Mouse (Mus musculus): ENCODE results near the gene Trpm5. TPM values are rescaled to one million over a fixed set of nuclear protein-coding genes. Genes with fewer than 3 reads are reported as not detected.

Gene Trpm5
- polyA plus RNA-seq, 1 experiment from 2014 or later = 1.3 TPM

DNA sequence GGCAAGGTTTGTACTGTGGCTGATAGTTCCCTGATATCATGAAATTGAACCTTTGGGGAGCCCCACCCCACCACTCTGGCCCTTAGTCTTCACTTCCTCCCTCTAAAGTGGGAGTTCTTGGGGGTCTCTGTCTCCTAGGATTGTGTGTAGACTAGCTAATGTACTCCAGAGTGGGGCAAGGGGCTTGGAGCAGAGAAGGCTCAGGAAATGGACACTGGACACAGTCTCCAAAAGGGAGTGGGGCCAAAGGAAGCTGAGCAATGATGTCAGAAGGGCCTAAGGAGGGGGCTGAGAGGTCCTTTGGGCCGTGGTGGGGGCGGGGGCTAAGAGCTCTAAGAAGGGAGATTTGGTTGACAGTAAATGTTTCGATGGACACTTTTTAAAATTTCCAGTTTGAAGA is 39.4 kb downstream of the Trpm5 start:
- 74% methylated on average over 3 of the region's 3 CpGs for WGBS
- H3K36me3 ChIP-seq (ENCODE audit: control insufficient read depth, insufficient read depth) = no peaks in the 10 kb centered on the region; the same call in 1 of the 2 replicates
- no peak for ATAC-seq
- peaks cover 23% of the 10 kb centered on the region for H3K4me1 ChIP-seq (replicated peaks; ENCODE audit: control insufficient read depth, insufficient read depth, low read length)
- peak overlapping the region; percentile 78; the same call in 1 of the 2 replicates for H3K9ac ChIP-seq (ENCODE audit: low read depth, low read length)
- peak overlapping the region; percentile 95 for H3K4me2 ChIP-seq (replicated peaks; ENCODE audit: low read depth)
- no peak for TF ChIP-seq CTCF (IDR thresholded peaks at IDR 0.05; ENCODE audit: low read depth)
- no peak overlapping the region for H3K27ac ChIP-seq (ENCODE audit: low read depth, low read length)
- no peaks in the 10 kb centered on the region for H3K9me3 ChIP-seq (ENCODE audit: control insufficient read depth)
- H3K4me3 ChIP-seq (ENCODE audit: low read depth, low read length) = no peak overlapping the region
- H3K27me3 ChIP-seq (replicated peaks; ENCODE audit: control insufficient read depth, insufficient read depth, low read length) = no peaks in the 10 kb centered on the region

GRCm38 (mm10) chr7:143054612-143054965 is 39.9 kb downstream of the Trpm5 start:
- H3K27ac ChIP-seq (ENCODE audit: low read depth, low read length) = no peak overlapping the region
- no peaks in the 10 kb centered on the region; the same call in 1 of the 2 replicates for H3K36me3 ChIP-seq (ENCODE audit: control insufficient read depth, insufficient read depth)
- H3K4me1 ChIP-seq (replicated peaks; ENCODE audit: control insufficient read depth, insufficient read depth, low read length) = peaks cover 23% of the 10 kb centered on the region
- no peaks in the 10 kb centered on the region for H3K9me3 ChIP-seq (ENCODE audit: control insufficient read depth)
- H3K4me2 ChIP-seq (replicated peaks; ENCODE audit: low read depth) = peak overlapping the region; percentile 95
- H3K4me3 ChIP-seq (ENCODE audit: low read depth, low read length) = peak overlapping the region; percentile 62
- peak overlapping the region; percentile 78 for H3K9ac ChIP-seq (ENCODE audit: low read depth, low read length)
- no peak for TF ChIP-seq CTCF (IDR thresholded peaks at IDR 0.05; ENCODE audit: low read depth)
- H3K27me3 ChIP-seq (replicated peaks; ENCODE audit: control insufficient read depth, insufficient read depth, low read length) = no peaks in the 10 kb centered on the region
- WGBS = 46% methylated on average over 3 of the region's 3 CpGs
- ATAC-seq = no peak

- H3K27ac ChIP-seq (ENCODE audit: low read depth, low read length) = peak overlapping the region; percentile 77; the same call in 1 of the 2 replicates
- H3K4me2 ChIP-seq (replicated peaks; ENCODE audit: low read depth) = peak overlapping the region; percentile 95
- peak overlapping the region; percentile 78 for H3K9ac ChIP-seq (ENCODE audit: low read depth, low read length)
- no peaks in the 10 kb centered on the region for H3K9me3 ChIP-seq (ENCODE audit: control insufficient read depth)
- H3K4me3 ChIP-seq (ENCODE audit: low read depth, low read length) = peak overlapping the region; percentile 62
- 22% methylated on average over 11 of the region's 11 CpGs for WGBS
- ATAC-seq = no peak
- 0 out of 2 replicates have a peak, but pooled peaks cover 4% of the 10 kb centered on the region for H3K27me3 ChIP-seq (replicated peaks; ENCODE audit: control insufficient read depth, insufficient read depth, low read length)
- no peak for TF ChIP-seq CTCF (IDR thresholded peaks at IDR 0.05; ENCODE audit: low read depth)
- H3K4me1 ChIP-seq (replicated peaks; ENCODE audit: control insufficient read depth, insufficient read depth, low read length) = peaks cover 22% of the 10 kb centered on the region
- H3K36me3 ChIP-seq (ENCODE audit: control insufficient read depth, insufficient read depth) = no peaks in the 10 kb centered on the region; the same call in 1 of the 2 replicates
Observed at GRCm38 (mm10) chr7:143053961-143054611, 40.4 kb downstream of the Trpm5 start.

DNA sequence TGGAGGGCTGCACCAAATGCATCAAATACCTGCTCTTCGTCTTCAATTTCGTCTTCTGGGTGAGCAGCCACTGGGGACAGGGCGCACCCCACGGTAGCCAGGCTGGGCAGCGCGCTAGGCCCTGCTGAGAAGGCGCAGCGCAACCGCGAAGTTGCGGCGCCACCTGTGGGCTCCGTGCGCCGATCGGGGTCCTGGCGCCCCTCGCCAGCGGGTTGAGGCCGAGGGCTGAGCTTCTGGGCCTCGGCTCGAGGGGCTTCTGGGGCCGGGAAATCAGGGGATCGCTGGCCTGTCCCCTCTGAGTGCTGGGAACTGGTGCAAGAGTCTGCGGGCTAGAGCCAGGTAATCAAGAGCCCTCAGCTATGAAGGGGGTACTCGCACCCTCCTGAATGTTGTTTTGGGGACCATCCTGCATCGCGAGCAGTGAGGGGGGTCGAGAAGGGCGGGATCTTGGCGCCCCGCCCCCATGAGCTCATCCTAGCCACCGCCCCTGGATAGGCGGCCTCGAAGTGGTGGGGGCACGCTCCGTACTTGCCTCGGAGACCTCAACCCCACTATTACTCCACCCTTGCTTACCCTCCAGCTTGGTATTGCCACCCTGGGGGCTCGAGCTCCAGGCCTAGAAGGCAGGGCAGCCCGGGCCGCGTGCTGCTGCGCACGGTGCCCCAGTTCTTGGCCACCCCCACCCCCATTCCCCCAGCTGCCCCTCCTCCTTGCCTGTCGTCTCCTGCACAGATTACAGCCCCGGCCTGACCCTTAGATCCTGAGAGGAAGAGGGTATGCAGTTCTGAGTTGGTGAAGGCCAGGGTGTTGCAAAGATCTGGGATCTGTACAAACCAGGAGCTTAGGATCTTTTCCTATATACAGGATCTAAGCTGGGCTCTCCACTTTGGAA is 41.2 kb downstream of the Trpm5 start:
- Histone ChIP-seq H3K36me3 (ENCODE audit: control insufficient read depth, insufficient read depth) (no peaks in the 10 kb centered on the region; the same call in 1 of the 2 replicates), H3K4me1 (replicated peaks; ENCODE audit: control insufficient read depth, insufficient read depth, low read length) (peaks cover 18% of the 10 kb centered on the region), H3K4me3 (ENCODE audit: low read depth, low read length) (peak overlapping the region; percentile 62), H3K9me3 (ENCODE audit: control insufficient read depth) (no peaks in the 10 kb centered on the region), H3K27ac (ENCODE audit: low read depth, low read length) (peak overlapping the region; percentile 77), H3K27me3 (replicated peaks; ENCODE audit: control insufficient read depth, insufficient read depth, low read length) (0 out of 2 replicates have a peak, but pooled peaks cover 4% of the 10 kb centered on the region), H3K4me2 (replicated peaks; ENCODE audit: low read depth) (peak overlapping the region; percentile 95), H3K9ac (ENCODE audit: low read depth, low read length) (peak overlapping the region; percentile 78)
- TF ChIP-seq CTCF (IDR thresholded peaks at IDR 0.05; ENCODE audit: low read depth) = peak; percentile 58
- peak; percentile 43 for ATAC-seq
- WGBS = 1% methylated on average over 44 of the region's 46 CpGs

- H3K27me3 ChIP-seq (replicated peaks; ENCODE audit: control insufficient read depth, insufficient read depth, low read length) = 0 out of 2 replicates have a peak, but pooled peaks cover 4% of the 10 kb centered on the region
- peak; percentile 79 for ATAC-seq
- no peaks in the 10 kb centered on the region for H3K9me3 ChIP-seq (ENCODE audit: control insufficient read depth)
- H3K27ac ChIP-seq (ENCODE audit: low read depth, low read length) = peak within 1 kb of the TSS; percentile 77
- peak within 1 kb of the TSS; percentile 62 for H3K4me3 ChIP-seq (ENCODE audit: low read depth, low read length)
- no peak for TF ChIP-seq CTCF (IDR thresholded peaks at IDR 0.05; ENCODE audit: low read depth)
- 0 out of 2 replicates have a peak, but pooled peaks cover 13% of the 10 kb centered on the region for H3K4me1 ChIP-seq (replicated peaks; ENCODE audit: control insufficient read depth, insufficient read depth, low read length)
- peak within 1 kb of the TSS; percentile 78 for H3K9ac ChIP-seq (ENCODE audit: low read depth, low read length)
- H3K4me2 ChIP-seq (replicated peaks; ENCODE audit: low read depth) = peak within 1 kb of the TSS; percentile 95
- WGBS = under 1% methylated on average over 37 of the region's 37 CpGs
- no peaks in the 10 kb centered on the region; the same call in 1 of the 2 replicates for H3K36me3 ChIP-seq (ENCODE audit: control insufficient read depth, insufficient read depth)
Observed at GRCm38 (mm10) chr7:143052626-143053007, 41.8 kb downstream of the Trpm5 start, which contains the start of gene Cd81. Gene Cd81, plus strand, starts transcription at chr7:143052739.

DNA sequence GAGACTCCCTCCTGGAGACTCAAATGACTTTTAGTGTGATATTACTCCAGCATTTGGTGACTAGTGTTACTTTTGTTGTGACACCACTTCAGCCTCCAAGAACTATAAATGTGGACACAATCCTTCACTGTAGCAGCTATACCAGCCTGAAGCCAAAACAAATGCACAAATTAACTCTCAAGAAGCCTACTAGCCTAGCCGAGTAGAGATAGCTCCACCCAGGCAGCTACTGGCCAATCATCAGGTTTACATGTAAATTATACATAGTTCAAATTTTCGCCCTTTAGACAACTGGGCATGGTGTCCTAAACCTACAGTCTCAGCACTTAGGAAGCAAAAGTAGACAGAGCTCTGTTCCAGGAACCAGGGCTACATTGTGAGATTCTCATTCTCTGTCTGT is 43.1 kb downstream of the Trpm5 start:
- H3K9ac ChIP-seq (ENCODE audit: low read depth, low read length) = no peak overlapping the region
- TF ChIP-seq CTCF (IDR thresholded peaks at IDR 0.05; ENCODE audit: low read depth) = no peak
- no peaks in the 10 kb centered on the region for H3K9me3 ChIP-seq (ENCODE audit: control insufficient read depth)
- ATAC-seq = no peak
- 52% methylated on average over 2 of the region's 2 CpGs for WGBS
- H3K36me3 ChIP-seq (ENCODE audit: control insufficient read depth, insufficient read depth) = no peaks in the 10 kb centered on the region; the same call in 1 of the 2 replicates
- H3K4me3 ChIP-seq (ENCODE audit: low read depth, low read length) = no peak overlapping the region
- 0 out of 2 replicates have a peak, but pooled peaks cover 9% of the 10 kb centered on the region for H3K4me1 ChIP-seq (replicated peaks; ENCODE audit: control insufficient read depth, insufficient read depth, low read length)
- 0 out of 2 replicates have a peak, but pooled peaks cover 4% of the 10 kb centered on the region for H3K27me3 ChIP-seq (replicated peaks; ENCODE audit: control insufficient read depth, insufficient read depth, low read length)
- H3K4me2 ChIP-seq (replicated peaks; ENCODE audit: low read depth) = no peak overlapping the region
- H3K27ac ChIP-seq (ENCODE audit: low read depth, low read length) = no peak overlapping the region

Measured in intestine, postnatal 0 days (tissue).